Mouse (Mus musculus) gastrocnemius, postnatal 4 days (tissue): ENCODE results near the gene Scarf1. TPM values are rescaled to one million over a fixed set of nuclear protein-coding genes. Genes with fewer than 3 reads are reported as not detected.

Source experiments
- DNase-seq, 2 experiments: peaks; one replicate each; pipeline ENCODE4 v3.0.0; 2021 to 2022; ENCODE audit warnings: low spot score in 2 of 2, mixed read lengths in 2 of 2
- total RNA-seq, 2 experiments: library from RNA; stranded (reverse); gene quantifications; 2 replicates each; pipeline ENCODE4 v1.2.3; 2021

The Scarf1 gene
- total RNA-seq, 2 experiments from 2014 or later, result 7.5 to 9.0 TPM

- DNase-seq, result peak; percentile 93 to 97
These were observed 2.7 kb upstream of the Scarf1 start for GRCm38 (mm10) chr11:75510627-75510993.

GRCm38 (mm10) chr11:75511213-75511612, 2.1 kb upstream of the Scarf1 start:
- peak in 1 of 2 experiments; percentile 56 for DNase-seq

GRCm38 (mm10) chr11:75512301-75513018, 880 bp upstream of the Scarf1 start:
- DNase-seq, result no peak

- DNase-seq, result no peak
These were observed 1.8 kb downstream of the Scarf1 start for GRCm38 (mm10) chr11:75515186-75515585.

GRCm38 (mm10) chr11:75519834-75520633, 6.7 kb downstream of the Scarf1 start:
- no peak for DNase-seq

- DNase-seq, result no peak
These were observed 8.3 kb downstream of the Scarf1 start for GRCm38 (mm10) chr11:75521609-75522008.

- no peak for DNase-seq
These were observed 9.5 kb downstream of the Scarf1 start for GRCm38 (mm10) chr11:75522793-75523192.

- DNase-seq, result no peak
These were observed 12.3 kb downstream of the Scarf1 start for GRCm38 (mm10) chr11:75525531-75526125.

GRCm38 (mm10) chr11:75526943-75527342, 13.6 kb downstream of the Scarf1 start:
- no peak for DNase-seq

GRCm38 (mm10) chr11:75529771-75530170, 16.4 kb downstream of the Scarf1 start:
- no peak for DNase-seq

- peak; percentile 98 to 99 for DNase-seq
These were observed 17.0 kb downstream of the Scarf1 start for GRCm38 (mm10) chr11:75530325-75530724.

- DNase-seq, result no peak
These were observed 17.6 kb downstream of the Scarf1 start for GRCm38 (mm10) chr11:75530845-75531373.

GRCm38 (mm10) chr11:75531469-75532242, 18.3 kb downstream of the Scarf1 start, which contains the start of gene Slc43a2:
Slc43a2 (plus strand) TSS chr11:75531694.
- peak; percentile 83 to 92 for DNase-seq

GRCm38 (mm10) chr11:75532340-75533277, 19.3 kb downstream of the Scarf1 start:
- no peak for DNase-seq

- no peak for DNase-seq
These were observed 20.1 kb downstream of the Scarf1 start for GRCm38 (mm10) chr11:75533314-75534015.

GRCm38 (mm10) chr11:75534286-75535033, 21.1 kb downstream of the Scarf1 start:
- no peak for DNase-seq

- DNase-seq, result no peak
These were observed 21.9 kb downstream of the Scarf1 start for GRCm38 (mm10) chr11:75535106-75535795.
